Mouse (Mus musculus): ENCODE results near the gene Bicdl2.

Gene Bicdl2

DNA sequence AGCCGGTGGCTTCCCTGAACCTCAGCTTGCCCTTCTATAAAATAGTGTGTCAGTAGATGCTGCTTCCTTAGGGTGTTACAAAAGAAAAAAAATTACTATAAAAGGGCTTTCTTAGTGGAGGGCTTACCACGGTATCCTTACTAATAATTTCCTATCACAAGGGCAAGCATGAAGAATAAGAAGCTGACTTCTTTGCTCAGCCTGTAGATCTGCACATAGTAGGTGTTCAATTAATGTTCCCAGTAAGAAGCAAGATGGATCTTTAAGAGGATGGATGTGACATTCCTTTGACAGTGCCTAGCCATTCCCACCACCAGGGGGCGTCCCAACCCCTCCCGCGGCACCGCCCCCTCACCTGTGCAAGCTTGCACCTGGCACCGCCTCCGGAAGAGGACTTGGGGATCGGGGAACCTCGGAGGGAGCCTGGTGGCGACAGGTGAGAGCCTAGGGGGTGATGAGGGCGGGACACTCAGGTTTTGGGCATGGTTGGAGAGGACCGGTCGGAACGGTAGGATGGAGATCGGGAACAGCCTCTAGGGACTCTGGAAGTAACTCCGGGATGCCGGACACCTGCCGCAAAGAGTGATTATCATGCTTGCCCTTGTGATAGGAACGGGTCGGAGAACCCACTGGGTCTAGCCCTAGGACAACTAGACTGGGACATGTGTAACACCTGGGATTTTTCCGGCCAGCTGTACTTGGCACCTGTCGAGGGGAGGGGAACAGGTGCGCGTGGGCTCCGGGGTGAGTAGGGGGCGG, at the start of gene Bicdl2:
Gene Bicdl2 (plus strand): TSS at position 390 of the 759 bp plus-strand sequence.
- peak; percentile 16 for DNase-seq

- no peak for DNase-seq
Measured at GRCm38 (mm10) chr17:23617087-23617486, 43.2 kb upstream of the Bicdl2 start.

DNA sequence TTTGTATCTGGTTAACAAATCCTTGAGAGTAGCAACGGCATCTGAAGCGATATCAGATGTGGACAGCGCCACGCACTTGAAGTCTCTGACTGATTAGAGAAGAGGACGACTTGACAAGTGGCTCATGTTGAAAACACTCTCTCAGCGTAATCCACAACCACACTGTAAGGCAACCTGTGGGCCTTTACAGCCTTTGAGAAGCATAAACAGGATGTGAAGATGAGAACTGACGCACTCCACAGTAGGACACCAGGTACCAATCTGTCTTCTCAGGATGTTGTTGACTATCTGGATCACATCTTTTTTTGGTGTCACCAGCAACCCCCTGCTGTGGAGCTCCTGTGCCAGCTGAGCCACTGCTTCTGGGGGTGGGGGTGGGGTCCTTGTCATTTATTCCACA, 40.0 kb upstream of the Bicdl2 start:
- no peak for DNase-seq

DNA sequence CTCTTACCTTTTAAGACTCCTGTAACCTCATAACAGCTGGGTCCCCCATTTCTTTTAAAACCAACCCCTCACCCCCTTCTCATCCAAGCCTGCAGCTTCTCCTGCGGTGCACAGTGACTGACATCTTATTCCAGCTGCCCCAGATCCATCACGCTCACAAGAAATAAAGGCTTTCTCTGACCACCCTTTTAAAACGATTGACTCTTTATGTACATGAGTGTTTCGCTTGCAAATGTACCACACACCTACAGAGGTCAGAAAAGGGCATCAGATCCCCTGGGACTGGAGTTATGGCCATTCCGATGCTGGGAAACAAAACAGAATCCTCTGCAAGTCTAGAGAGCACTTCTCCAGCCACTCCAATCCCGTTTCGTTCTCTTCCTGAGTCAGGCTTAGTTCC, 32.5 kb upstream of the Bicdl2 start:
- no peak for DNase-seq

- DNase-seq: peak; percentile 84
Measured at GRCm38 (mm10) chr17:23630195-23631020, 29.9 kb upstream of the Bicdl2 start.

GRCm38 (mm10) chr17:23631241-23631640, 29.1 kb upstream of the Bicdl2 start:
- no peak for DNase-seq

DNA sequence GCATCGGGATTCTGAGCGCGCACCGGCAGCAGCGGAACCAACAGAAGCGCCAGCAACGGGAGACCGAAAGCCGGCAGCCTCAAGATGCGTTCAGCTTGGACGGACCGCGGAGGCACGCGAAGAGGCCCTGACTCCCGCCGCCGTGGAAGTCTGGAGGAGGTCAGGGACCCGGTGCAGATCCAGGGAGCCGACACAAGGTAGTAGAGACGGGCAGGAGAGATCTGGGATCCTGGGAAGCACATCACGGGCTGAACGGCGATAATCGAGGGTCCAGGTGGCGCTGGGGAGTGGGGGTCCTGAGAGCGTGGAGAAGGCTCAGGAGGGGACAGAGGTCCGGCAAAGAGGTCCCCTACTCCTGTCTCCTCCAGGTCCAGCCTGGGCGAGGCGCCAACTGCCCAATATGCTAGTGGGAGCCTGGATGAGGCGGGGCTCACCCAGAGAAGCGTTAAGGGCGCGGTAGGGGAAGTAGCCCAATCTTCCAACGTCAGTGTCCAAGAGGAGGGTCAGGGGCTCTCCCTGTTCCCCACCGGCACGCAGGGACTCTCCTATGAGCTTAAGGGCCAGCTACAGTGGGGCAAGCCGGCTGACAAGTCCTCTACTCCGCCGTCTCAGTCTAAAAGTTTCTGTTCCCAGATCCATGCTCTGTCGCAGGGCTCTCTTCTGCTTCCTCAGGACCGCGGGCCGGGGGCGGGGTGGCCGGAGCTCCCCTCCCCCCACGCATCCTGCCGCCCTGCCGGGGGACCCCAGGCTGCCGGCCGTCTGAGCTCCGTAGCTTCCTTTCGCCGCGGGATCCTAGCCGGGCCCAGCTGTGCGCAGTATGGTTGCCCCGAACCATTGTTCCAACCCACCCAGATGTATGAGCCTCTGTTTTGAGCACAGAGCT, 15.5 kb upstream of the Bicdl2 start, which contains the start of gene Mmp25:
Gene Mmp25 (minus strand): TSS at position 665 of the 883 bp plus-strand sequence.
- peak; percentile 43 for DNase-seq

GRCm38 (mm10) chr17:23645894-23646293, 14.4 kb upstream of the Bicdl2 start:
- no peak for DNase-seq

GRCm38 (mm10) chr17:23651363-23651762, 8.9 kb upstream of the Bicdl2 start:
- no peak for DNase-seq

GRCm38 (mm10) chr17:23653324-23653723, 7.0 kb upstream of the Bicdl2 start:
- no peak for DNase-seq

DNA sequence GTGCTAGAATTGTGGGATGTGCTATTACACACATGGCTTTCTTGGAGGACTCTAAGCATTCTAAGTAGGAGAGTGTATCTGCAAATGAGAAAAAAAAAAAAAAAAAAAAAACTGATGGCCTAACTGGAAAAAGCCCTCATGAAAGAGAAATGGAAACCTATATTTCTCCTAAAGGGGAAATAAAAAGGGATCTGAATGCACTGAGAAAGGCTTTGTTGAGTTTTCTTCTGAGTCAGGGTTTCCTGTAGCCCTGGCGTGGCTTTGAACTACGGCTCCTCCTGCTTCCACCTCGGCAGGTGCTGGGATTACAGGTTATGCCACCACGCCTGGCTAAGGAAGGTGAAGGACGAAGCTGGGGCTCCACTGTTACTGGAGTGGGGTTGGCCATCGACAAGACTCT, 6.3 kb upstream of the Bicdl2 start:
- no peak for DNase-seq

DNA sequence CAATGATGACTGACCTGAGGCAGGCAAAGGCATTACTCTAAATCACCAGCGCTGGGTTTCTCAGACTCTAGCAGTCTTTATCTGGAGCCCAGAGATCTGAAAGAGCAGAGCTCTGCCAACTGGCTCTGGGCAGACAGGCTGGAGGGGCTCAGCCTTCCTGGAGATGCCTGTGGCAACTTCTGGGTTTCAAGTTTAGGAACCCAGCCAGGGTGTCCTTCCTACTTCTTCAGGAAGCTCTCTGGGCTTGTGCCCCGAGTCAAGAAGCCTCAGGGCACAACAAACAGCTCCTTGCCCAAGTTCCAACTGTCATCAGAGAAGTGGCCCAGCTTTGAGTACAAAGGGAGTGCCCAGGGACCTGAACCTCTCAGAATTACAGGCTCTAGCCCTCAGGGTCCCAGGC, 5.9 kb upstream of the Bicdl2 start:
- no peak for DNase-seq

- no peak for DNase-seq
Measured at GRCm38 (mm10) chr17:23658450-23658849, 1.9 kb upstream of the Bicdl2 start.

DNA sequence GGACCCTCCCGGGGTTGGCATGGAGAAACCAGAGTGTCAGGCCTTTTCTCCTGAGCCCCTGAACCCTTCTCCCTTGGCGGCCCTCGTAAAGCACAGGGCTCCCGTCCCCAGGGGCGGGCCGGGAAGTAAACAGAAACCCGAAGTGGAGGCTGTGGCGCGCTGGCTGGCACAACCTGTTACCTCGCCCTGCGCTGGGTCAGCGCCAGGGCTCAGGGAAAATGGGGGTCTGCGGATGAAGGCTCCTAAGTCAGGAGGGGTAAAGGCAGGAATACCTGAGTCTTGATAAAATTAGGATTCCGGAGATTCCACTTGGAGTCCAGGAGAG, 532 bp downstream of the Bicdl2 start:
- no peak for DNase-seq

GRCm38 (mm10) chr17:23661526-23661925, 1.2 kb downstream of the Bicdl2 start:
- peak; percentile 34 for DNase-seq

DNA sequence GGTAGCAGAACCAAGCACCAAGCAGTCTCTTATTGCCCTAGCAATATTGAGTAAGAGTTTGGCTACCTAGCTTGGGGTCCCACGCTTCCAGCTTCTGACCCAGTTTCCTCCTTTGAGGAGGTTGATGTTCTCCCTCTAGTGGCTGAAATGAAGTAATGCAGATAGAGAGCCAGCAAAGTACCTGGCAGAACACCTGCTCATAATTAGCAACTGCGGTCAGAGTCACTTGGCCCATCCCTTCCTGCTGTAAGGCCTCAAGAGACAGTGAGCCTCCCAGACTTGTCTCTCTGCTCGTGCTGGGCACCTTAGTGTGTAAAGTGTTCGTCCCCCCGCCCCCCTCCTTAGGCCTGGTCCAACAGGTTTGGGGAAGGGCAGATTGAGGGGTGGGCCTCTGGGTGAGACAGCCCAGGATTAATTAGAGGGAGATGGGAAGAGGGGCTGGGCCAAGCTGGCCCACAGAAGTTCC, 4.3 kb downstream of the Bicdl2 start:
- peak; percentile 74 for DNase-seq

DNA sequence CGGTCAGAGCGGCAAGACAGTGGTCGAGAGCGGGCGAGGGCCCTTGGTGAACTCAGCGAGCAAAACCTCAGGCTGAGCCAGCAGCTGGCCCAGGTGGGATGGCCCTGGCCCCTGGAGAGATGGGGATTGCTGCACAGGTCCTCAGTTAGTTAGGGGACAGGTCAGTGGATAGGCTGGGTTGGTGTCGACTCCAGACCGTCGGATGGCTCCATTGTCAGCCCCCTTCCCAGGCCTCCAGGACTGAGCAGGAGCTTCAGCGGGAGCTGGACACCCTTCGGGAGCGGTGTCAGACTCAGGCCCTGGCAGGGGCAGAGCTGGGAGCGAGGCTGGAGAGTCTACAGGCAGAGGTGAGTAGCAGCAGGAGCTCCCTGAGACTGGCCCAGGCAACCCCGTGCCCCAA, 5.2 kb downstream of the Bicdl2 start:
- DNase-seq: no peak

DNA sequence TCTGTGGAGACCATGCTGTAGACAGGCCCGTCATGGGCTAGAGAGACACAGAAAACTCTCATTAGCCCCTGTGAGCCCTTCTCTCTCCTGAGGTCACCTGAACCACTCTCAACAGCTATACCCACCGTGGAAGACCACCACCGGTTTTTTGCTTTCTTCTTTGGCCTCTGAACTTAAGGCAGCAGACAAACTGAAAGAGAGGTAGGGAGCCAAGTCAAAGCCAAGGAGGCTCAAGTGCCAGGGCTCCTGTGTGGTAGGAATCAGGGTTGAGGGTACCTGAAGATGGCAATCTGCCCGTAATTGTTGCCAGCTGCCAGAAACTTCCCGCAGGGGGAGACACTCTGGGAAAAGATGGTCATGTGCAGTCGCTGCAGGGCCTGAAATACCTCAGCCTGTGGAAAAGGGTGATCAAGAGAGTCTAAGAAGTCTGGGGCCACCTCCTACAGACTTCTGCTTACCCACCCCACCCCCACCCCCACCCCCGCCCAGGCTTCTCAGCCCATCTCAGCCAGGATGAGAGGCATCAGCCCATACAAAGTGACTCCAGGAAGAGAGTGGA, 10.3 kb downstream of the Bicdl2 start:
- no peak for DNase-seq

DNA sequence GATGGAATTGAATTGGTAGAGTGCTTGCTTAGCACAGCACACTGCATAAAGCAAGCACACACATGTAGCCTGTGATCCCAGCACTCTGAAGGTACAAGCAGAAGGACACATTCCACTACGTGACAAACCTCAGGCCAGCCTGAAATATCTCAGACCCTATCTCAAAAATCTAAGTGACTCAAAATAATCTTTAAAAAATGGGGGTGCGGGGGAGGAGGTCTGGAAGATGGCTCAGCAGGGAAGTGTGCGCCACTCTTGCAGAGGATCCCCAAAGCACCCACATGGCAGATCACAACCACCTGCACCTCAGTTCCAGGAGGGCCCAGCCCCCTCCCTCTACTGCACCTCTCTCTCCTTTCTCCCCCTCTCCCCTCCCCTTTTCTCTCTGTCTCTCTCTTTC, 11.2 kb downstream of the Bicdl2 start:
- DNase-seq: no peak

DNA sequence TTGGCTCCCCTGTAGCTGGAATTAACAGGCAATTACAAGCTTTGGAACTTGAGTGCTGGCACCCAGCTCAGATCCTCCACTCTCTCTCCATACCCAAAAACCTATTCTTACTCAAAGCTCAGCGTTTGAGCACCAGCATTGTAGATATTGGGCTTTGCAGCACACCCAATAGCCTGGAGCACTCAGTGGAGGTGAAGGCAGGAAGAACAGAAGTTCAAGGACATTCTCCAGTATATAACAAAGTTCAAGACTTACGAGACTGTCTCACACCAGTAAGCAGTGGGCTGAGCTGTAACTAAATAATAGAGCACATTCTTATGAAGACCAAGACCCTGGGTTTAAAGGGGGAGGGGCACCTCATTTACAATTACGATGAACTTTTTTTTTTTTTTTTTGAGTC, 12.5 kb downstream of the Bicdl2 start:
- no peak for DNase-seq

DNA sequence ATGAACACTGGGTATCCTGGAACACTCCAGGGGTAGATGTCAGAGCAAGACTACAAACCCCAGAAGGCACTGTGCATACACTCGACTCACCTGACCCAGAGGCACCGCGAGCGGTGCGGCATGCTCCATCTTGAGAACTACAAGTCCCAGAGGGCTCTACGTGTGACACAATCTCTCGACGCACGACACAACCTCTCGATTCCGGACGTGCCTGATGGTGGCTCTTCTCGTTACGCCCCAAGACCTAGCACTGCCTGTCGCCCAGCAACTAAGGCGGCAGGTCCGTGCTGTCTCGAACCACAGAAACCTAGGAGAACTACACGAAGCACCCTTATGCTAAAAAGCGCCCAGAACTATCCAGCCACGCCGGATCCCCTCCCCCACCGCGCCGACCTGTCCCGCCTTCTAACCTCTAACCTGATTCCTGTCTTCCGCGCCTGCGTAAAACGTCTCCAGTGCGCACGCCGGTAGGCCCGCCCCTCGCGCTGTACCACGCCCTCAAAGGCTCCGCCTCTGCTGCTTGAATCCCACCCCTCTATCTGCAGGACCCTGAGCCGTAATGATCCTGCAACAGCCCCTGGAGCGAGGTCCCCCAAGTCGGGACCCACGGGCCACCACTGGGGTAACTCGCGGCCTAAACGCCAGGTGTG, 13.2 kb downstream of the Bicdl2 start, which contains the start of the genes Hcfc1r1 and Thoc6:
Gene Hcfc1r1 (plus strand): TSS at position 173 of the 650 bp plus-strand sequence.
Gene Thoc6 (minus strand): TSS at position 459 of the 650 bp plus-strand sequence.
- peak; percentile 96 for DNase-seq

Data from retina, postnatal 1 day (tissue).